Mouse (Mus musculus): ENCODE results near the gene Pkd1l2. TPM values are rescaled to one million over a fixed set of nuclear protein-coding genes. Genes with fewer than 3 reads are reported as not detected.

Gene Pkd1l2
- polyA plus RNA-seq, 1 experiment = not detected

- peaks cover 5% of the 10 kb centered on the region; the same call in 1 of the 2 replicates for H3K4me1 ChIP-seq (ENCODE audit: control insufficient read depth, insufficient read depth, low read length)
- H3K27ac ChIP-seq (ENCODE audit: insufficient read depth, low read depth, low read length) = no peak overlapping the region
- TF ChIP-seq POLR2A (IDR thresholded peaks at IDR 0.05; ENCODE audit: insufficient read depth, low read depth, low read length) (no peak), CTCF (IDR thresholded peaks at IDR 0.05; ENCODE audit: insufficient read depth, low read depth, low read length) (no peak)
- WGBS = 45% methylated on average over 5 of the region's 5 CpGs
- H3K4me3 ChIP-seq (ENCODE audit: insufficient read depth, low read depth, low read length) = no peak overlapping the region
Measured at GRCm38 (mm10) chr8:116975066-116975465, 107.2 kb downstream of the Pkd1l2 start.

GRCm38 (mm10) chr8:116969531-116969930 lies 112.7 kb downstream of the Pkd1l2 start:
- no peak overlapping the region for H3K27ac ChIP-seq (ENCODE audit: insufficient read depth, low read depth, low read length)
- no peak overlapping the region for H3K4me3 ChIP-seq (ENCODE audit: insufficient read depth, low read depth, low read length)
- WGBS = 89% methylated on average over 6 of the region's 6 CpGs
- H3K4me1 ChIP-seq (ENCODE audit: control insufficient read depth, insufficient read depth, low read length) = no peaks in the 10 kb centered on the region
- TF ChIP-seq CTCF (IDR thresholded peaks at IDR 0.05; ENCODE audit: insufficient read depth, low read depth, low read length) = no peak
- no peak for TF ChIP-seq POLR2A (IDR thresholded peaks at IDR 0.05; ENCODE audit: insufficient read depth, low read depth, low read length)

- no peaks in the 10 kb centered on the region for H3K4me1 ChIP-seq (ENCODE audit: control insufficient read depth, insufficient read depth, low read length)
- no peak overlapping the region for H3K4me3 ChIP-seq (ENCODE audit: insufficient read depth, low read depth, low read length)
- H3K27ac ChIP-seq (ENCODE audit: insufficient read depth, low read depth, low read length) = no peak overlapping the region
- 86% methylated on average over 9 of the region's 9 CpGs for WGBS
- TF ChIP-seq POLR2A (IDR thresholded peaks at IDR 0.05; ENCODE audit: insufficient read depth, low read depth, low read length) (no peak), CTCF (IDR thresholded peaks at IDR 0.05; ENCODE audit: insufficient read depth, low read depth, low read length) (no peak)
Measured at GRCm38 (mm10) chr8:116954415-116954814, 127.8 kb downstream of the Pkd1l2 start.

GRCm38 (mm10) chr8:116952428-116952827 lies 129.8 kb downstream of the Pkd1l2 start:
- WGBS = 94% methylated on average over 8 of the region's 8 CpGs
- no peaks in the 10 kb centered on the region for H3K4me1 ChIP-seq (ENCODE audit: control insufficient read depth, insufficient read depth, low read length)

GRCm38 (mm10) chr8:116951778-116952177 lies 130.5 kb downstream of the Pkd1l2 start:
- Histone ChIP-seq H3K4me3 (ENCODE audit: insufficient read depth, low read depth, low read length) (no peak overlapping the region), H3K27ac (ENCODE audit: insufficient read depth, low read depth, low read length) (no peak overlapping the region), H3K4me1 (ENCODE audit: control insufficient read depth, insufficient read depth, low read length) (peaks cover 2% of the 10 kb centered on the region; the same call in 1 of the 2 replicates)
- 95% methylated on average over 2 of the region's 2 CpGs for WGBS
- TF ChIP-seq CTCF (IDR thresholded peaks at IDR 0.05; ENCODE audit: insufficient read depth, low read depth, low read length) = no peak
- TF ChIP-seq POLR2A (IDR thresholded peaks at IDR 0.05; ENCODE audit: insufficient read depth, low read depth, low read length) = no peak

More at GRCm38 (mm10) chr8:116952428-116952827, 129.8 kb downstream of the Pkd1l2 start:
- TF ChIP-seq CTCF (IDR thresholded peaks at IDR 0.05; ENCODE audit: insufficient read depth, low read depth, low read length) = no peak
- no peak for TF ChIP-seq POLR2A (IDR thresholded peaks at IDR 0.05; ENCODE audit: insufficient read depth, low read depth, low read length)
- no peak overlapping the region for H3K27ac ChIP-seq (ENCODE audit: insufficient read depth, low read depth, low read length)
- no peak overlapping the region for H3K4me3 ChIP-seq (ENCODE audit: insufficient read depth, low read depth, low read length)

GRCm38 (mm10) chr8:116951369-116951768 lies 130.9 kb downstream of the Pkd1l2 start:
- Histone ChIP-seq H3K4me1 (ENCODE audit: control insufficient read depth, insufficient read depth, low read length) (peaks cover 6% of the 10 kb centered on the region), H3K27ac (ENCODE audit: insufficient read depth, low read depth, low read length) (no peak overlapping the region), H3K4me3 (ENCODE audit: insufficient read depth, low read depth, low read length) (no peak overlapping the region)
- WGBS = 61% methylated on average over 5 of the region's 5 CpGs
- TF ChIP-seq POLR2A (IDR thresholded peaks at IDR 0.05; ENCODE audit: insufficient read depth, low read depth, low read length) (no peak), CTCF (IDR thresholded peaks at IDR 0.05; ENCODE audit: insufficient read depth, low read depth, low read length) (no peak)

GRCm38 (mm10) chr8:116947589-116947988 lies 134.7 kb downstream of the Pkd1l2 start:
- no peak overlapping the region for H3K27ac ChIP-seq (ENCODE audit: insufficient read depth, low read depth, low read length)
- peaks cover 18% of the 10 kb centered on the region for H3K4me1 ChIP-seq (ENCODE audit: control insufficient read depth, insufficient read depth, low read length)
- H3K4me3 ChIP-seq (ENCODE audit: insufficient read depth, low read depth, low read length) = no peak overlapping the region
- 92% methylated on average over 7 of the region's 7 CpGs for WGBS
- TF ChIP-seq CTCF (IDR thresholded peaks at IDR 0.05; ENCODE audit: insufficient read depth, low read depth, low read length) = no peak
- TF ChIP-seq POLR2A (IDR thresholded peaks at IDR 0.05; ENCODE audit: insufficient read depth, low read depth, low read length) = no peak

- Histone ChIP-seq H3K4me3 (ENCODE audit: insufficient read depth, low read depth, low read length) (no peak overlapping the region), H3K4me1 (ENCODE audit: control insufficient read depth, insufficient read depth, low read length) (peaks cover 18% of the 10 kb centered on the region), H3K27ac (ENCODE audit: insufficient read depth, low read depth, low read length) (no peak overlapping the region)
- TF ChIP-seq CTCF (IDR thresholded peaks at IDR 0.05; ENCODE audit: insufficient read depth, low read depth, low read length) (no peak), POLR2A (IDR thresholded peaks at IDR 0.05; ENCODE audit: insufficient read depth, low read depth, low read length) (no peak)
- WGBS = 83% methylated on average over 6 of the region's 6 CpGs
Measured at GRCm38 (mm10) chr8:116946851-116947250, 135.4 kb downstream of the Pkd1l2 start.

- 65% methylated on average over 21 of the region's 21 CpGs for WGBS
- H3K4me3 ChIP-seq (ENCODE audit: insufficient read depth, low read depth, low read length) = no peak overlapping the region
- TF ChIP-seq POLR2A (IDR thresholded peaks at IDR 0.05; ENCODE audit: insufficient read depth, low read depth, low read length) = no peak
- no peak for TF ChIP-seq CTCF (IDR thresholded peaks at IDR 0.05; ENCODE audit: insufficient read depth, low read depth, low read length)
- H3K4me1 ChIP-seq (ENCODE audit: control insufficient read depth, insufficient read depth, low read length) = peaks cover 18% of the 10 kb centered on the region
- H3K27ac ChIP-seq (ENCODE audit: insufficient read depth, low read depth, low read length) = no peak overlapping the region; the same call in 1 of the 2 replicates
Measured at GRCm38 (mm10) chr8:116946268-116946838, 135.9 kb downstream of the Pkd1l2 start.

Other genes with a start within 250 kb of the Pkd1l2 start
- not detected in 2 replicates for gene Cmc2, start 161.0 kb downstream of the Pkd1l2 start, polyA plus RNA-seq (2012; ENCODE audit: insufficient read depth, insufficient read length, low replicate concordance, missing spikeins)
- not detected in 2 replicates for gene Cenpn, start 160.7 kb downstream of the Pkd1l2 start, polyA plus RNA-seq (2012; ENCODE audit: insufficient read depth, insufficient read length, low replicate concordance, missing spikeins)
- gene Atmin, start 139.1 kb downstream of the Pkd1l2 start, polyA plus RNA-seq (2012; ENCODE audit: insufficient read depth, insufficient read length, low replicate concordance, missing spikeins) = not detected in 2 replicates
- not detected in 2 replicates for gene 1700030J22Rik, start 103.5 kb downstream of the Pkd1l2 start, polyA plus RNA-seq (2012; ENCODE audit: insufficient read depth, insufficient read length, low replicate concordance, missing spikeins)
- not detected in 2 replicates for gene Gcsh, start 88.9 kb downstream of the Pkd1l2 start, polyA plus RNA-seq (2012; ENCODE audit: insufficient read depth, insufficient read length, low replicate concordance, missing spikeins)
- gene Bco1, start 13.4 kb upstream of the Pkd1l2 start, polyA plus RNA-seq (2012; ENCODE audit: insufficient read depth, insufficient read length, low replicate concordance, missing spikeins) = not detected in 2 replicates
- not detected in 2 replicates for gene Gan, start 75.7 kb upstream of the Pkd1l2 start, polyA plus RNA-seq (2012; ENCODE audit: insufficient read depth, insufficient read length, low replicate concordance, missing spikeins)
- not detected in 2 replicates for gene Cmip, start 174.6 kb upstream of the Pkd1l2 start, polyA plus RNA-seq (2012; ENCODE audit: insufficient read depth, insufficient read length, low replicate concordance, missing spikeins)

Data from olfactory bulb, adult 2 months (tissue).